Comparison of ENCODE assay signal across 26 mouse cellular contexts in the genomic region with DNA sequence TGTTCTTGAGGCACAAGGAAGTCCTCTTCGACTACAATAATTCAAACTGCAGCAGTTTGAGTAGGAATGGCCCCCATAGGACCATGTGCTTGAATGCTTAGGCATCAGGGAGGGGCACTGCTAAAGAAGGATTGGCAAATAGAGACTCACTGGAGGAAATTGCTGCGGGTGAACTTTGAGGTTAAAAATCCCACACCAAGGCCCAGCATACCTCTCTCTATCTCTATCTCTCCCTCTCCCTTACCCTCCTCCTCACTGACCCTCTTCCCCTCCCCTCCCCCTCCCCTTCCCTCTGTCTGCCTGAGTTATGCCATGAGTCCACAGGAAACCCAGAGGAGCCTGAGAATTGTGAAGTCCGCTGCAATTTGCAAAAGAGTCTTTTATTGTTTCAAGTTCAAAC.
DNase-seq lines count a peak whose midpoint lies in the region; ATAC-seq and TF ChIP-seq lines count a peak whose summit lies in the region.
"Had no signal": no experiment of that assay in that cellular context is flagged by ENCODE, and none has a peak within 500 bp of the region (broad histone marks: within the 10 kb centered on the region; RNA-seq: fewer than 3 reads in every experiment).

No protein-coding gene starts in this region.

- H3K4me3 ChIP-seq in kidney, postnatal 0 days (replicated peaks; ENCODE audit: low read depth, low read length), result no peak overlapping the region
- H3K4me3 ChIP-seq in hindbrain, embryonic 14.5 days (replicated peaks; ENCODE audit: low read length), result no peak overlapping the region
- H3K4me3 ChIP-seq: embryonic facial prominence, embryonic 13.5 days; forebrain, embryonic 15.5 days; limb, embryonic 13.5 days; liver, embryonic 12.5 days; megakaryocyte, embryonic 14.5 days; myocyte; neural tube, embryonic 13.5 days had no signal

- H3K4me1 ChIP-seq in kidney, postnatal 0 days (replicated peaks; ENCODE audit: insufficient read depth, low read length), result 0 out of 2 replicates have a peak, but pooled peaks cover 5% of the 10 kb centered on the region
- H3K4me1 ChIP-seq in hindbrain, embryonic 14.5 days (replicated peaks; ENCODE audit: control insufficient read depth, insufficient read depth, low read length), result no peaks in the 10 kb centered on the region
- H3K4me1 ChIP-seq: forebrain, embryonic 15.5 days had no signal

- H3K27ac ChIP-seq in kidney, postnatal 0 days, result no peak overlapping the region
- H3K27ac ChIP-seq in hindbrain, embryonic 14.5 days, result no peak overlapping the region
- H3K27ac ChIP-seq: embryonic facial prominence, embryonic 13.5 days; forebrain, embryonic 15.5 days; limb, embryonic 13.5 days; liver, embryonic 12.5 days; neural tube, embryonic 13.5 days had no signal

- 34% methylated on average over 3 of the region's 3 CpGs for WGBS in kidney, postnatal 0 days
- WGBS in hindbrain, embryonic 14.5 days, result 48% methylated on average over 3 of the region's 3 CpGs

- peak; percentile 15 for DNase-seq in kidney, postnatal 0 days (ENCODE audit: low spot score)
- DNase-seq in kidney, postnatal 10 days, result no peak
- peak; percentile 4 for DNase-seq in 416B (ENCODE audit: low read depth)
- DNase-seq in brain, embryonic 14.5 days (ENCODE audit: low read depth), result peak; percentile 18
- DNase-seq in mesoderm, embryonic 11.5 days (ENCODE audit: low read depth, low spot score), result peak; percentile 30
- DNase-seq in adrenal gland, adult 18-20 months (ENCODE audit: low spot score in 2 of 2), result no peak
- no peak for DNase-seq in hindbrain, embryonic 14.5 days (ENCODE audit: low spot score)
- DNase-seq: adrenal gland, postnatal 10 days; cerebellum, adult 8-10 months; gastrocnemius, postnatal 10 days; kidney, adult 18-20 months; kidney, postnatal 14 days; layer of hippocampus, postnatal 36 days; lung, adult 2 months; thymus, adult 18-20 months; thymus, postnatal 36 days had no signal

- no peaks in the 10 kb centered on the region for H3K36me3 ChIP-seq in kidney, postnatal 0 days (ENCODE audit: insufficient read depth, low read length)
- H3K36me3 ChIP-seq in hindbrain, embryonic 14.5 days (replicated peaks; ENCODE audit: control insufficient read depth, insufficient read depth), result no peaks in the 10 kb centered on the region
- H3K36me3 ChIP-seq: embryonic facial prominence, embryonic 13.5 days; forebrain, embryonic 15.5 days; limb, embryonic 13.5 days; liver, embryonic 12.5 days; neural tube, embryonic 13.5 days had no signal

- no peak for TF ChIP-seq POLR2A in brain, embryonic 14.5 days (IDR thresholded peaks at IDR 0.05; ENCODE audit: borderline replicate concordance, extremely low read depth, insufficient read depth, insufficient read length, poor library complexity, severe bottlenecking)

- ATAC-seq in kidney, postnatal 0 days (replicated peaks; ENCODE audit: low FRiP score, low read depth), result no peak; the same call in 1 of the 2 replicates
- no peak for ATAC-seq in hindbrain, embryonic 14.5 days (ENCODE audit: low FRiP score)
- ATAC-seq: activated CD4-positive, CD25-positive, alpha-beta regulatory T cell, adult 4 months; forebrain, embryonic 15.5 days; liver, embryonic 12.5 days; midbrain, embryonic 16.5 days had no signal

- H3K27me3 ChIP-seq in kidney, postnatal 0 days (ENCODE audit: insufficient read depth, low read length), result no peaks in the 10 kb centered on the region
- H3K27me3 ChIP-seq in hindbrain, embryonic 14.5 days (ENCODE audit: control insufficient read depth, insufficient read depth, low read length), result no peaks in the 10 kb centered on the region
- H3K27me3 ChIP-seq: embryonic facial prominence, embryonic 13.5 days; forebrain, embryonic 15.5 days; limb, embryonic 13.5 days; liver, embryonic 12.5 days; neural tube, embryonic 13.5 days had no signal

- H3K4me2 ChIP-seq in kidney, postnatal 0 days (ENCODE audit: low read length), result no peak overlapping the region
- no peak overlapping the region for H3K4me2 ChIP-seq in hindbrain, embryonic 14.5 days (replicated peaks)
- H3K4me2 ChIP-seq: embryonic facial prominence, embryonic 13.5 days; forebrain, embryonic 15.5 days; heart, embryonic 11.5 days; limb, embryonic 13.5 days; liver, embryonic 12.5 days; neural tube, embryonic 13.5 days had no signal

- no peak overlapping the region for H3K9ac ChIP-seq in kidney, postnatal 0 days (ENCODE audit: low read depth, low read length)
- no peak overlapping the region for H3K9ac ChIP-seq in hindbrain, embryonic 14.5 days
- H3K9ac ChIP-seq: embryonic facial prominence, embryonic 13.5 days; forebrain, embryonic 15.5 days; limb, embryonic 13.5 days; liver, embryonic 12.5 days; neural tube, embryonic 13.5 days had no signal

- H3K9me3 ChIP-seq in kidney, postnatal 0 days (replicated peaks; ENCODE audit: low read length), result no peaks in the 10 kb centered on the region
- H3K9me3 ChIP-seq in hindbrain, embryonic 14.5 days (ENCODE audit: control insufficient read depth, low read length), result no peaks in the 10 kb centered on the region
- H3K9me3 ChIP-seq: embryonic facial prominence, embryonic 13.5 days; forebrain, embryonic 15.5 days; limb, embryonic 13.5 days; liver, embryonic 12.5 days; neural tube, embryonic 13.5 days had no signal

- no peak for TF ChIP-seq CTCF in kidney, postnatal 0 days (IDR thresholded peaks at IDR 0.05; ENCODE audit: low read depth)
- TF ChIP-seq CTCF in brain, embryonic 14.5 days (IDR thresholded peaks at IDR 0.05; ENCODE audit: borderline replicate concordance, extremely low read depth, insufficient read depth, insufficient read length), result no peak

Comparison
In these comparisons a context has a peak if more than half of its experiments do, and no peak if none do; other contexts are left out.
1. DNase-seq: peak in kidney, postnatal 0 days (single experiment), 416B (single experiment), brain, embryonic 14.5 days (single experiment) and mesoderm, embryonic 11.5 days (single experiment); none in kidney, postnatal 10 days (single experiment), adrenal gland, adult 18-20 months (0 of 2) and hindbrain, embryonic 14.5 days (single experiment).